Mouse (Mus musculus) heart, adult 8-10 months (tissue): ENCODE measurements around the gene 4930404N11Rik. TPM values are rescaled to one million over a fixed set of nuclear protein-coding genes. Genes with fewer than 3 reads are reported as not detected.

Experiments used
- microRNA-seq: library from miRNA; unstranded; fragments of <30 nt; microRNA quantifications from one replicate; pipeline ENCODE4 v1.2.0, GENCODE M21; 2022
- total RNA-seq, 4 experiments: library from RNA; stranded (reverse); gene quantifications; 2 replicates each; pipeline ENCODE4 v1.2.4; 2022

4930404N11Rik gene
- total RNA-seq, 4 experiments from 2014 or later, result 0.29 to 0.66 TPM; not detected in 2

Small RNA genes within 50 kb of the gene (microRNA-seq; reads per million reads assigned to microRNA genes)
- 0.84 reads per million for gene Mir6913

Other genes with a start within 250 kb of the 4930404N11Rik start
- 10 to 100 TPM; 39.4 to 41.9 (median 40.7) TPM for gene Zbtb7a, start 230.6 kb downstream of the 4930404N11Rik start, total RNA-seq
- 10 to 100 TPM; 16.8 to 18.6 (median 17.0) TPM for gene Pias4, start 197.9 kb downstream of the 4930404N11Rik start, total RNA-seq
- gene Eef2, start 189.2 kb downstream of the 4930404N11Rik start, total RNA-seq, result 1,000 to 10,000 TPM; 1,076 to 1,267 (median 1,170) TPM
- 10 to 100 TPM; 26.3 to 35.5 (median 29.8) TPM for gene Dapk3, start 182.8 kb downstream of the 4930404N11Rik start, total RNA-seq
- gene 4930442H23Rik, start 182.0 kb downstream of the 4930404N11Rik start, total RNA-seq, result not detected
- 10 to 100 TPM in 1 of 4 experiments, 1 to 10 TPM in 3; 5.8 to 18.8 (median 8.2) TPM for gene Nmrk2, start 163.8 kb downstream of the 4930404N11Rik start, total RNA-seq
- gene Atcay, start 135.0 kb downstream of the 4930404N11Rik start, total RNA-seq, result under 1 TPM in 1 of 4 experiments, not detected in 3; 0.63 TPM
- 1 to 10 TPM; 1.6 to 3.1 (median 2.7) TPM for gene Zfr2, start 132.7 kb downstream of the 4930404N11Rik start, total RNA-seq
- under 1 TPM; 0.26 to 0.75 (median 0.62) TPM for gene Matk, start 112.9 kb downstream of the 4930404N11Rik start, total RNA-seq
- 100 to 1,000 TPM; 105 to 124 (median 112) TPM for gene Mrpl54, start 98.9 kb downstream of the 4930404N11Rik start, total RNA-seq
- gene Apba3, start 98.9 kb downstream of the 4930404N11Rik start, total RNA-seq, result 100 to 1,000 TPM; 105 to 122 (median 112) TPM
- under 1 TPM in 1 of 4 experiments, not detected in 3; 0.22 TPM for gene Tjp3, start 74.2 kb downstream of the 4930404N11Rik start, total RNA-seq
- gene Pip5k1c, start 72.9 kb downstream of the 4930404N11Rik start, total RNA-seq, result 10 to 100 TPM; 25.7 to 29.5 (median 26.8) TPM
- gene Cactin, start 44.7 kb downstream of the 4930404N11Rik start, total RNA-seq, result 10 to 100 TPM; 14.4 to 19.2 (median 16.3) TPM
- gene Tbxa2r, start 37.1 kb downstream of the 4930404N11Rik start, total RNA-seq, result 1 to 10 TPM; 2.7 to 5.4 (median 3.5) TPM
- 1 to 10 TPM; 4.1 to 6.6 (median 5.2) TPM for gene Gipc3, start 22.6 kb downstream of the 4930404N11Rik start, total RNA-seq
- gene Hmg20b, start 15.3 kb downstream of the 4930404N11Rik start, total RNA-seq, result 10 to 100 TPM; 52.4 to 61.2 (median 57.1) TPM
- 10 to 100 TPM in 1 of 4 experiments, 1 to 10 TPM in 3; 9.2 to 11.4 (median 9.8) TPM for gene Mfsd12, start 8.3 kb downstream of the 4930404N11Rik start, total RNA-seq
- 10 to 100 TPM; 25.9 to 39.0 (median 32.2) TPM for gene Fzr1, start 12.7 kb upstream of the 4930404N11Rik start, total RNA-seq
- gene Dohh, start 18.6 kb upstream of the 4930404N11Rik start, total RNA-seq, result 10 to 100 TPM; 49.1 to 55.0 (median 53.8) TPM
- 1 to 10 TPM in 2 of 4 experiments, under 1 TPM in 2; 0.73 to 1.3 (median 1.0) TPM for gene Gm48551, start 18.6 kb upstream of the 4930404N11Rik start, total RNA-seq
- gene Gm48552, start 23.2 kb upstream of the 4930404N11Rik start, total RNA-seq, result under 1 TPM in 2 of 4 experiments, not detected in 2; 0.50 to 0.72 TPM
- 1 to 10 TPM; 1.4 to 2.4 (median 1.9) TPM for gene Smim24, start 27.2 kb upstream of the 4930404N11Rik start, total RNA-seq
- 100 to 1,000 TPM; 100 to 132 (median 108) TPM for gene Nfic, start 89.8 kb upstream of the 4930404N11Rik start, total RNA-seq
- under 1 TPM in 2 of 4 experiments, not detected in 2; 0.12 to 0.29 TPM for gene Celf5, start 116.9 kb upstream of the 4930404N11Rik start, total RNA-seq
- 10 to 100 TPM; 48.7 to 72.7 (median 66.7) TPM for gene Ncln, start 130.6 kb upstream of the 4930404N11Rik start, total RNA-seq
- gene S1pr4, start 134.3 kb upstream of the 4930404N11Rik start, total RNA-seq, result 1 to 10 TPM in 2 of 4 experiments, under 1 TPM in 2; 0.88 to 1.4 (median 1.0) TPM
- under 1 TPM; 0.37 to 0.78 (median 0.54) TPM for gene Gna15, start 158.4 kb upstream of the 4930404N11Rik start, total RNA-seq
- gene Gna11, start 179.4 kb upstream of the 4930404N11Rik start, total RNA-seq, result 10 to 100 TPM; 47.7 to 54.1 (median 50.9) TPM
- gene Aes, start 193.7 kb upstream of the 4930404N11Rik start, total RNA-seq, result 1,000 to 10,000 TPM; 1,133 to 1,192 (median 1,173) TPM
- 10 to 100 TPM in 2 of 4 experiments, 1 to 10 TPM in 2; 5.4 to 12.1 (median 9.1) TPM for gene Tle2, start 208.7 kb upstream of the 4930404N11Rik start, total RNA-seq
- gene Tle6, start 235.3 kb upstream of the 4930404N11Rik start, total RNA-seq, result 10 to 100 TPM in 1 of 4 experiments, 1 to 10 TPM in 3; 6.8 to 12.7 (median 9.3) TPM
- 1 to 10 TPM; 2.3 to 4.4 (median 3.0) TPM for gene BC025920, start 240.5 kb upstream of the 4930404N11Rik start, total RNA-seq